Mouse (Mus musculus) small intestine, adult 2 months (tissue): Measurements from ENCODE around the gene Ccdc32. TPM values are rescaled to one million over a fixed set of nuclear protein-coding genes. Genes with fewer than 3 reads are reported as not detected.

Source experiments
- H3K27ac ChIP-seq: fragments of 200-500 bp; 2 replicates; pipeline ENCODE4 v1.5.1; 2012; ENCODE audit warnings: low read depth, low read length, control low read depth, inconsistent platforms; ENCODE audit not compliant: insufficient read depth
- H3K27me3 ChIP-seq: fragments of 200-500 bp; 2 replicates; pipeline ENCODE4 v1.6.1; 2012; ENCODE audit warnings: mild to moderate bottlenecking, moderate library complexity, low read length, inconsistent platforms; ENCODE audit not compliant: control insufficient read depth, insufficient read depth
- H3K36me3 ChIP-seq: fragments of 200-500 bp; 2 replicates; pipeline ENCODE4 v1.6.1; 2012; ENCODE audit warnings: mild to moderate bottlenecking, low read length, control low read depth, inconsistent platforms; ENCODE audit not compliant: control insufficient read depth, insufficient read depth
- H3K4me1 ChIP-seq: fragments of 200-500 bp; 2 replicates; pipeline ENCODE4 v1.6.1; 2012; ENCODE audit warnings: low read length, inconsistent platforms, mixed read lengths; ENCODE audit not compliant: control insufficient read depth, insufficient read depth, insufficient read length
- H3K4me3 ChIP-seq: fragments of 200-500 bp; 2 replicates; pipeline ENCODE4 v1.5.1; 2012; ENCODE audit warnings: low read depth, mild to moderate bottlenecking, control low read depth, inconsistent platforms, low read length, moderate library complexity
- CTCF ChIP-seq: fragments of 200-500 bp; IDR thresholded peaks from 2 replicates; pipeline ENCODE4 v1.5.1; 2012; ENCODE audit warnings: low read depth, mild to moderate bottlenecking, control low read depth, inconsistent platforms, low read length, moderate library complexity, mixed read lengths; ENCODE audit not compliant: insufficient replicate concordance, insufficient read length; ENCODE audit errors: extremely low read depth
- POLR2A ChIP-seq: fragments of 200-500 bp; IDR thresholded peaks from 2 replicates; pipeline ENCODE4 v1.6.1; 2012; ENCODE audit warnings: low read depth, mild to moderate bottlenecking, control low read depth, inconsistent platforms, low read length, moderate library complexity
- WGBS: fragments of 180-500 bp; shearing (Covaris S2); methylation state at CpG from one replicate; pipeline ENCODE4 v1.1.7; 2018; 5-methylcytosine and 5-hydroxymethylcytosine counted together
- polyA plus RNA-seq: library from polyadenylated mRNA; depleted of rRNA; stranded (reverse); fragments of >200 nt; gene quantifications from 2 replicates; pipeline ENCODE4 v1.2.3, GENCODE M21; 2012

Ccdc32 gene
- polyA plus RNA-seq, 1 experiment, result 10.0 TPM

- H3K27ac ChIP-seq, result peak overlapping the region; percentile 67
- no peaks in the 10 kb centered on the region for H3K27me3 ChIP-seq
- WGBS, result 16% methylated on average over 12 of the region's 12 CpGs
- 0 out of 2 replicates have a peak overlapping the region, but pooled peaks have one; percentile 2 for H3K4me3 ChIP-seq
- TF ChIP-seq CTCF, result no peak
- 0 out of 2 replicates have a peak, but pooled peaks have one; percentile 14 for TF ChIP-seq POLR2A
- peaks cover 9% of the 10 kb centered on the region; the same call in 1 of the 2 replicates for H3K4me1 ChIP-seq
- peaks cover 24% of the 10 kb centered on the region for H3K36me3 ChIP-seq
Measured at GRCm38 (mm10) chr2:119015604-119016180, 13.5 kb downstream of the Ccdc32 start.

- Histone ChIP-seq H3K4me1 (peaks cover 9% of the 10 kb centered on the region; the same call in 1 of the 2 replicates), H3K27ac (peak overlapping the region; percentile 67), H3K4me3 (no peak overlapping the region), H3K36me3 (peaks cover 21% of the 10 kb centered on the region), H3K27me3 (no peaks in the 10 kb centered on the region)
- 22% methylated on average over 7 of the region's 7 CpGs for WGBS
- TF ChIP-seq CTCF, result peak; percentile 10; the same call in 1 of the 2 replicates
- no peak for TF ChIP-seq POLR2A
Measured at GRCm38 (mm10) chr2:119014989-119015388, 14.2 kb downstream of the Ccdc32 start.

- WGBS, result 92% methylated on average over 2 of the region's 2 CpGs
Measured at GRCm38 (mm10) chr2:119009376-119009775, 19.8 kb downstream of the Ccdc32 start.

GRCm38 (mm10) chr2:119006886-119007285 is 22.3 kb downstream of the Ccdc32 start:
- H3K36me3 ChIP-seq, result no peaks in the 10 kb centered on the region
- WGBS, result 83% methylated on average over 7 of the region's 7 CpGs
- H3K27ac ChIP-seq, result no peak overlapping the region
- no peaks in the 10 kb centered on the region for H3K27me3 ChIP-seq
- TF ChIP-seq POLR2A (no peak), CTCF (no peak)
- H3K4me1 ChIP-seq, result no peaks in the 10 kb centered on the region
- no peak overlapping the region for H3K4me3 ChIP-seq

More at GRCm38 (mm10) chr2:119009376-119009775, 19.8 kb downstream of the Ccdc32 start:
- TF ChIP-seq POLR2A, result no peak
- TF ChIP-seq CTCF, result no peak
- Histone ChIP-seq H3K4me1 (no peaks in the 10 kb centered on the region), H3K4me3 (no peak overlapping the region), H3K36me3 (no peaks in the 10 kb centered on the region), H3K27me3 (no peaks in the 10 kb centered on the region), H3K27ac (no peak overlapping the region)

GRCm38 (mm10) chr2:118999025-118999639 is 30.1 kb downstream of the Ccdc32 start:
- H3K27me3 ChIP-seq, result no peaks in the 10 kb centered on the region
- no peak overlapping the region for H3K27ac ChIP-seq
- no peaks in the 10 kb centered on the region for H3K36me3 ChIP-seq
- peaks cover 2% of the 10 kb centered on the region; the same call in 1 of the 2 replicates for H3K4me1 ChIP-seq
- WGBS, result 82% methylated on average over 3 of the region's 3 CpGs
- TF ChIP-seq CTCF (no peak), POLR2A (no peak)
- H3K4me3 ChIP-seq, result no peak overlapping the region

GRCm38 (mm10) chr2:118998115-118998866 is 30.9 kb downstream of the Ccdc32 start:
- Histone ChIP-seq H3K27me3 (no peaks in the 10 kb centered on the region), H3K27ac (no peak overlapping the region), H3K4me3 (no peak overlapping the region), H3K4me1 (peaks cover 2% of the 10 kb centered on the region; the same call in 1 of the 2 replicates), H3K36me3 (no peaks in the 10 kb centered on the region)
- WGBS, result 26% methylated on average over 6 of the region's 6 CpGs
- no peak for TF ChIP-seq POLR2A
- TF ChIP-seq CTCF, result no peak

GRCm38 (mm10) chr2:118996798-118997105 is 32.4 kb downstream of the Ccdc32 start:
- Histone ChIP-seq H3K27me3 (no peaks in the 10 kb centered on the region), H3K4me1 (peaks cover 2% of the 10 kb centered on the region; the same call in 1 of the 2 replicates), H3K36me3 (no peaks in the 10 kb centered on the region), H3K4me3 (no peak overlapping the region), H3K27ac (no peak overlapping the region)
- TF ChIP-seq CTCF (no peak), POLR2A (no peak)
- 26% methylated on average over 1 of the region's 1 CpGs for WGBS
